Mouse (Mus musculus) MEL (cell line): ENCODE results near the gene Nip7. TPM values are rescaled to one million over a fixed set of nuclear protein-coding genes. Genes with fewer than 3 reads are reported as not detected.

Source experiments
- DNase-seq: peaks from one replicate; pipeline ENCODE4 v3.0.0; 2011; ENCODE audit warnings: low read depth, low spot score
- H3K27ac ChIP-seq: 2 replicates; pipeline ENCODE4 v1.5.1; 2012; ENCODE audit warnings: low read depth, mild to moderate bottlenecking, control low read depth, low read length, moderate library complexity; ENCODE audit not compliant: control insufficient read depth
- H3K27me3 ChIP-seq, 2 experiments: fragments of 150-350 bp in 1 of 2; sonication (generic) in 1 of 2; 2 replicates each; pipeline ENCODE4 v1.6.1; 2012; ENCODE audit warnings: low read length in 2 of 2, mild to moderate bottlenecking in 2 of 2, improper control_type of control experiment in 1 of 2, moderate library complexity in 1 of 2; ENCODE audit not compliant: insufficient read depth in 2 of 2, control insufficient read depth in 1 of 2
- H3K36me3 ChIP-seq, 2 experiments: 2 replicates each; pipeline ENCODE4 v1.6.1; 2012 to 2014; ENCODE audit warnings: low read length in 2 of 2, improper control_type of control experiment in 1 of 2, inconsistent platforms in 1 of 2, mild to moderate bottlenecking in 1 of 2; ENCODE audit not compliant: insufficient read depth in 2 of 2, control insufficient read depth in 1 of 2
- H3K4me1 ChIP-seq, 2 experiments: fragments of 150-350 bp in 1 of 2; sonication (generic) in 1 of 2; 2 replicates each; pipeline ENCODE4 v1.6.1; 2012; ENCODE audit warnings: low read length in 2 of 2, improper control_type of control experiment in 1 of 2, mild to moderate bottlenecking in 1 of 2; ENCODE audit not compliant: insufficient read depth in 2 of 2, control insufficient read depth in 1 of 2
- H3K4me3 ChIP-seq, 2 experiments: fragments of 150-350 bp in 1 of 2; sonication (generic) in 1 of 2; 2 replicates each; pipeline ENCODE4 v1.5.1; 2012; ENCODE audit warnings: low read depth in 2 of 2, low read length in 2 of 2, mild to moderate bottlenecking in 2 of 2, moderate library complexity in 2 of 2, control low read depth in 1 of 2, improper control_type of control experiment in 1 of 2; ENCODE audit not compliant: control insufficient read depth in 1 of 2, insufficient read depth in 1 of 2
- H3K79me2 ChIP-seq: 2 replicates; pipeline ENCODE4 v1.6.1; 2012; ENCODE audit warnings: mild to moderate bottlenecking, low read length, moderate library complexity; ENCODE audit not compliant: control insufficient read depth, poor library complexity, insufficient read depth
- H3K9ac ChIP-seq: 2 replicates; pipeline ENCODE4 v1.6.1; 2012; ENCODE audit warnings: low read depth, mild to moderate bottlenecking, control low read depth, low read length, moderate library complexity; ENCODE audit not compliant: control insufficient read depth, poor library complexity, severe bottlenecking
- H3K9me3 ChIP-seq: fragments of 150-350 bp; sonication (generic); replicated peaks from 2 replicates; pipeline ENCODE4 v1.6.1; 2012; ENCODE audit warnings: mild to moderate bottlenecking, low read length, improper control_type of control experiment, moderate library complexity; ENCODE audit not compliant: insufficient read depth
- BHLHE40 ChIP-seq: IDR thresholded peaks from 2 replicates; pipeline ENCODE4 v1.6.1; 2012; ENCODE audit warnings: low read depth, mild to moderate bottlenecking, inconsistent platforms, low read length, improper control_type of control experiment, borderline replicate concordance
- CHD2 ChIP-seq: IDR thresholded peaks from 2 replicates; pipeline ENCODE4 v1.6.1; 2011; ENCODE audit warnings: low read length, improper control_type of control experiment
- CTCF ChIP-seq, 3 experiments: IDR thresholded peaks in 2 of 3; conservative IDR thresholded peaks in 1 of 3; 2 replicates each; pipeline ENCODE4 v1.5.1; 2011 to 2012; ENCODE audit warnings: low read length in 3 of 3, low read depth in 2 of 3, mild to moderate bottlenecking in 2 of 3, improper control_type of control experiment in 1 of 3, inconsistent platforms in 1 of 3, mixed read lengths in 1 of 3, moderate library complexity in 1 of 3; ENCODE audit not compliant: control insufficient read depth in 1 of 3, insufficient read depth in 1 of 3, poor library complexity in 1 of 3, severe bottlenecking in 1 of 3
- EP300 ChIP-seq, 2 experiments: IDR thresholded peaks; 2 replicates each; pipeline ENCODE4 v1.6.1; 2011; ENCODE audit warnings: improper control_type of control experiment in 2 of 2, low read length in 2 of 2, low read depth in 1 of 2, mild to moderate bottlenecking in 1 of 2
- ETS1 ChIP-seq: IDR thresholded peaks from 2 replicates; pipeline ENCODE4 v1.6.1; 2012; ENCODE audit warnings: low read depth, mild to moderate bottlenecking, inconsistent platforms, low read length, improper control_type of control experiment, moderate library complexity
- HCFC1 ChIP-seq: IDR thresholded peaks from 2 replicates; pipeline ENCODE4 v1.6.1; 2012; ENCODE audit warnings: low read depth, mild to moderate bottlenecking, inconsistent platforms, low read length, improper control_type of control experiment, moderate library complexity
- JUND ChIP-seq: IDR thresholded peaks from 2 replicates; pipeline ENCODE4 v1.6.1; 2011; ENCODE audit warnings: low read depth, mild to moderate bottlenecking, improper control_type of control experiment, low read length
- MAFK ChIP-seq: IDR thresholded peaks from 2 replicates; pipeline ENCODE4 v1.6.1; 2011; ENCODE audit warnings: low read depth, mild to moderate bottlenecking, low read length, improper control_type of control experiment, borderline replicate concordance
- MAX ChIP-seq: IDR thresholded peaks from 2 replicates; pipeline ENCODE4 v1.6.1; 2011; ENCODE audit warnings: low read length, improper control_type of control experiment
- MAZ ChIP-seq: IDR thresholded peaks from 2 replicates; pipeline ENCODE4 v1.6.1; 2012; ENCODE audit warnings: low read depth, mild to moderate bottlenecking, inconsistent platforms, low read length, improper control_type of control experiment
- MXI1 ChIP-seq: IDR thresholded peaks from 2 replicates; pipeline ENCODE4 v1.6.1; 2011; ENCODE audit warnings: mild to moderate bottlenecking, low read depth, low read length, improper control_type of control experiment
- MYB ChIP-seq: IDR thresholded peaks from 2 replicates; pipeline ENCODE4 v1.6.1; 2011; ENCODE audit warnings: mild to moderate bottlenecking, low read depth, low read length, improper control_type of control experiment
- POLR2AphosphoS2 ChIP-seq: IDR thresholded peaks from 2 replicates; pipeline ENCODE4 v1.6.1; 2011; ENCODE audit warnings: low read length, improper control_type of control experiment
- RAD21 ChIP-seq: IDR thresholded peaks from 2 replicates; pipeline ENCODE4 v1.6.1; 2011; ENCODE audit warnings: mild to moderate bottlenecking, low read depth, low read length, improper control_type of control experiment
- RCOR1 ChIP-seq: IDR thresholded peaks from 2 replicates; pipeline ENCODE4 v1.6.1; 2012; ENCODE audit warnings: low read depth, mild to moderate bottlenecking, inconsistent platforms, low read length, improper control_type of control experiment
- TAL1 ChIP-seq: IDR thresholded peaks from 2 replicates; pipeline ENCODE4 v1.6.1; 2012; ENCODE audit warnings: mild to moderate bottlenecking, inconsistent platforms, low read length, moderate library complexity, mixed read lengths
- TBP ChIP-seq: IDR thresholded peaks from 2 replicates; pipeline ENCODE4 v1.8.0; 2011; ENCODE audit warnings: low read depth, low read length, improper control_type of control experiment
- TCF12 ChIP-seq: IDR thresholded peaks from 2 replicates; pipeline ENCODE4 v1.6.1; 2014; ENCODE audit warnings: low read depth, mild to moderate bottlenecking, inconsistent platforms, low read length, improper control_type of control experiment, moderate library complexity
- USF1 ChIP-seq: IDR thresholded peaks from 2 replicates; pipeline ENCODE4 v1.6.1; 2014; ENCODE audit warnings: low read depth, mild to moderate bottlenecking, inconsistent platforms, low read length, improper control_type of control experiment, moderate library complexity
- ZC3H11A ChIP-seq: IDR thresholded peaks from 2 replicates; pipeline ENCODE4 v1.6.1; 2012; ENCODE audit warnings: low read depth, mild to moderate bottlenecking, inconsistent platforms, low read length, improper control_type of control experiment
- ZKSCAN1 ChIP-seq: IDR thresholded peaks from 2 replicates; pipeline ENCODE4 v1.6.1; 2012; ENCODE audit warnings: low read depth, mild to moderate bottlenecking, inconsistent platforms, low read length, improper control_type of control experiment, moderate library complexity
- ZMIZ1 ChIP-seq: IDR thresholded peaks from 2 replicates; pipeline ENCODE4 v1.6.1; 2012; ENCODE audit warnings: low read depth, mild to moderate bottlenecking, inconsistent platforms, low read length, improper control_type of control experiment, moderate library complexity
- polyA plus RNA-seq, 2 experiments: library from polyadenylated mRNA; stranded (reverse) in 1 of 2; unstranded in 1 of 2; fragments of >175 nt in 1 of 2; fragments of >200 nt in 1 of 2; gene quantifications; 2 replicates each; pipeline versions ENCODE4 v1.2.1 to v1.2.4; 2012; ENCODE audit warnings: low replicate concordance in 2 of 2, low read depth in 1 of 2; ENCODE audit not compliant: insufficient read length in 2 of 2, insufficient read depth in 1 of 2, missing spikeins in 1 of 2
- total RNA-seq: library from RNA; depleted of rRNA; stranded (reverse); fragments of 300-350 nt; gene quantifications from 2 replicates; pipeline ENCODE4 v1.2.3, GENCODE M21; 2012

The Nip7 gene
- total and polyA plus RNA-seq, 3 experiments, result 189 to 336 (median 278) TPM

GRCm38 (mm10) chr8:107085358-107085757 lies 28.7 kb downstream of the Nip7 start:
- no peak overlapping the region for H3K4me3 ChIP-seq
- no peak for TF ChIP-seq CHD2
- TF ChIP-seq CTCF (IDR thresholded peaks at IDR 0.05 in 2 of 3, conservative IDR thresholded peaks at IDR 0.05 in 1 of 3; ENCODE audit: control insufficient read depth in 1 of 3, insufficient read depth in 1 of 3, low read depth in 2 of 3, low read length in 3 of 3, poor library complexity in 1 of 3, severe bottlenecking in 1 of 3), result peak; percentile 41 to 77 (median 54)
- peak; percentile 19 for TF ChIP-seq RAD21
- H3K9ac ChIP-seq, result no peak overlapping the region
- H3K36me3 ChIP-seq, result peaks cover 0 to 13% of the 10 kb centered on the region in 2 experiments; a peak in 2 of 4 replicates
- H3K9me3 ChIP-seq, result no peaks in the 10 kb centered on the region
- no peaks in the 10 kb centered on the region for H3K4me1 ChIP-seq
- no peak overlapping the region for H3K27ac ChIP-seq
- DNase-seq, result peak; percentile 34
- peaks cover 2% of the 10 kb centered on the region for H3K79me2 ChIP-seq
- no peaks in the 10 kb centered on the region for H3K27me3 ChIP-seq

- Histone ChIP-seq H3K4me3 (no peak overlapping the region), H3K27ac (no peak overlapping the region), H3K4me1 (no peaks in the 10 kb centered on the region), H3K79me2 (peaks cover 3% of the 10 kb centered on the region), H3K9me3 (no peaks in the 10 kb centered on the region), H3K27me3 (no peaks in the 10 kb centered on the region), H3K36me3 (peaks cover 0 to 13% of the 10 kb centered on the region in 2 experiments; a peak in 2 of 4 replicates), H3K9ac (no peak overlapping the region)
- DNase-seq, result no peak
- TF ChIP-seq ETS1 (no peak), EP300 (IDR thresholded peaks at IDR 0.05; ENCODE audit: low read depth in 1 of 2, low read length in 2 of 2) (no peak), CHD2 (no peak), JUND (no peak), MYB (no peak), POLR2AphosphoS2 (no peak), TBP (no peak), MAFK (no peak), TCF12 (no peak), ZMIZ1 (no peak), MAZ (no peak)
- TF ChIP-seq, all 39 proteins: peak for 0
Observed at GRCm38 (mm10) chr8:107086018-107086417, 29.3 kb downstream of the Nip7 start.

- TF ChIP-seq HCFC1, result no peak
- no peak for TF ChIP-seq BHLHE40
- no peak for TF ChIP-seq MAX
- TF ChIP-seq MAFK, result no peak
- no peak for TF ChIP-seq USF1
- no peak for TF ChIP-seq RCOR1
- TF ChIP-seq ZKSCAN1, result no peak
- TF ChIP-seq TAL1, result no peak
- TF ChIP-seq ZMIZ1, result no peak
- no peak for TF ChIP-seq CTCF (IDR thresholded peaks at IDR 0.05 in 2 of 3, conservative IDR thresholded peaks at IDR 0.05 in 1 of 3; ENCODE audit: control insufficient read depth in 1 of 3, insufficient read depth in 1 of 3, low read depth in 2 of 3, low read length in 3 of 3, poor library complexity in 1 of 3, severe bottlenecking in 1 of 3)
- no peak for TF ChIP-seq ZC3H11A
- TF ChIP-seq MAZ, result no peak
- no peak for TF ChIP-seq MXI1
- Histone ChIP-seq H3K27ac (no peak overlapping the region), H3K9me3 (no peaks in the 10 kb centered on the region), H3K27me3 (no peaks in the 10 kb centered on the region), H3K79me2 (peaks cover 13% of the 10 kb centered on the region), H3K9ac (no peak overlapping the region), H3K4me1 (no peaks in the 10 kb centered on the region), H3K4me3 (no peak overlapping the region), H3K36me3 (peaks cover under 1 to 15% of the 10 kb centered on the region in 2 experiments; a peak in 2 of 4 replicates)
- no peak for DNase-seq
Observed at GRCm38 (mm10) chr8:107088526-107089063, 31.9 kb downstream of the Nip7 start.
